Mouse (Mus musculus) testis, adult 2 months (tissue): ENCODE results near the gene Cela3b.

ENCODE experiments used
- CTCF ChIP-seq: fragments of 200-500 bp; IDR thresholded peaks from 2 replicates; pipeline ENCODE4 v1.5.1; 2012; ENCODE audit warnings: low read depth, mild to moderate bottlenecking, inconsistent platforms, low read length, moderate library complexity; ENCODE audit not compliant: control insufficient read depth, insufficient read depth, insufficient replicate concordance
- POLR2A ChIP-seq: fragments of 200-500 bp; IDR thresholded peaks from 2 replicates; pipeline ENCODE4 v1.6.1; 2012; ENCODE audit warnings: low read depth, mild to moderate bottlenecking, inconsistent platforms, low read length, moderate library complexity; ENCODE audit not compliant: control insufficient read depth

DNA sequence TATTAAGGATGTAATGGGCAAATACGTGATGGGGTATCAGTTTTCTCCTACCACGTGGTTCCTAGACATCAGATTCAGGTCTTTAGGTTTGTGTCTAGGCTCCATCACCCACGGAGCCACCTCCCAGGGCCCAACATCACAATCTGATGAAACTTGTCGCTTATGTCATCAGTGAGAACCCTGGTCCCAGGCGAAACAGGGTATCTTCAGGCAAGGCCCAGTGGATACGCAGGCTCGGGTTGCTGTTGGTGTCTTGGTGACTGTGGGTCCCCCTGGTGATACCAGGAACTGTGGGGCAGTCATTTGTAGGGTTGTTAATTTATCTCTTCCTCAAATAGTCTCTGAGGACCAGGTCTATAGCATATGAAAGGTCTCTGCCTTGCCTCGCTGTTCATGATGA, 42.9 kb upstream of the Cela3b start:
- TF ChIP-seq CTCF (no peak), POLR2A (no peak)
